Mouse (Mus musculus) spleen, adult 12 weeks (tissue): ENCODE results near the gene Rplp2.

Source experiments
- DNase-seq: peaks from one replicate; pipeline ENCODE4 v3.0.0; 2022; ENCODE audit warnings: low spot score

The Rplp2 gene

GRCm38 (mm10) chr7:141430585-141431240 lies 16.5 kb upstream of the Rplp2 start:
- DNase-seq = no peak

GRCm38 (mm10) chr7:141431434-141432185 lies 15.6 kb upstream of the Rplp2 start:
- DNase-seq = no peak

- no peak for DNase-seq
Observed at GRCm38 (mm10) chr7:141432186-141432611, 15.0 kb upstream of the Rplp2 start.

- DNase-seq = no peak
Observed at GRCm38 (mm10) chr7:141432741-141433516, 14.2 kb upstream of the Rplp2 start.

GRCm38 (mm10) chr7:141433517-141434400 lies 13.4 kb upstream of the Rplp2 start:
- DNase-seq = no peak

- DNase-seq = no peak
Observed at GRCm38 (mm10) chr7:141434464-141434863, 12.7 kb upstream of the Rplp2 start.

GRCm38 (mm10) chr7:141435129-141435855 lies 11.9 kb upstream of the Rplp2 start:
- peak; percentile 67 for DNase-seq

GRCm38 (mm10) chr7:141435856-141436522 lies 11.2 kb upstream of the Rplp2 start:
- no peak for DNase-seq

- DNase-seq = no peak
Observed at GRCm38 (mm10) chr7:141436523-141436892, 10.7 kb upstream of the Rplp2 start.

GRCm38 (mm10) chr7:141437178-141438120 lies 9.7 kb upstream of the Rplp2 start, which contains the start of gene Slc25a22:
Slc25a22 (minus strand) TSS chr7:141437892.
- DNase-seq = peak; percentile 79

- DNase-seq = no peak
Observed at GRCm38 (mm10) chr7:141438201-141438968, 8.8 kb upstream of the Rplp2 start.

- no peak for DNase-seq
Observed at GRCm38 (mm10) chr7:141439140-141439679, 8.0 kb upstream of the Rplp2 start.

- DNase-seq = no peak
Observed at GRCm38 (mm10) chr7:141439811-141440210, 7.4 kb upstream of the Rplp2 start.

- no peak for DNase-seq
Observed at GRCm38 (mm10) chr7:141440613-141441012, 6.6 kb upstream of the Rplp2 start.

GRCm38 (mm10) chr7:141441460-141441859 lies 5.7 kb upstream of the Rplp2 start:
- DNase-seq = no peak

- no peak for DNase-seq
Observed at GRCm38 (mm10) chr7:141442199-141442598, 5.0 kb upstream of the Rplp2 start.

GRCm38 (mm10) chr7:141443081-141443821 lies 3.9 kb upstream of the Rplp2 start:
- DNase-seq = no peak
